Mouse (Mus musculus) left cerebral cortex, postnatal 25 days (tissue): ENCODE data around the gene Fh1. TPM values are rescaled to one million over a fixed set of nuclear protein-coding genes. Genes with fewer than 3 reads are reported as not detected.

Experiments
- DNase-seq, 2 experiments: peaks; one replicate each; pipeline ENCODE4 v3.0.0; 2022; ENCODE audit warnings: low spot score in 2 of 2, mixed read lengths in 1 of 2
- intact Hi-C: fragments of 180-260 bp; cut with DNase I; formaldehyde crosslinking; loops from one replicate; pipeline ENCODE4 v1.15.1; 2025
- total RNA-seq, 2 experiments: library from RNA; stranded (reverse); gene quantifications; 2 replicates each; pipeline ENCODE4 v1.2.3; 2021

The Fh1 gene
- 10 to 100 TPM; 69.1 to 92.9 TPM for total RNA-seq

DNA sequence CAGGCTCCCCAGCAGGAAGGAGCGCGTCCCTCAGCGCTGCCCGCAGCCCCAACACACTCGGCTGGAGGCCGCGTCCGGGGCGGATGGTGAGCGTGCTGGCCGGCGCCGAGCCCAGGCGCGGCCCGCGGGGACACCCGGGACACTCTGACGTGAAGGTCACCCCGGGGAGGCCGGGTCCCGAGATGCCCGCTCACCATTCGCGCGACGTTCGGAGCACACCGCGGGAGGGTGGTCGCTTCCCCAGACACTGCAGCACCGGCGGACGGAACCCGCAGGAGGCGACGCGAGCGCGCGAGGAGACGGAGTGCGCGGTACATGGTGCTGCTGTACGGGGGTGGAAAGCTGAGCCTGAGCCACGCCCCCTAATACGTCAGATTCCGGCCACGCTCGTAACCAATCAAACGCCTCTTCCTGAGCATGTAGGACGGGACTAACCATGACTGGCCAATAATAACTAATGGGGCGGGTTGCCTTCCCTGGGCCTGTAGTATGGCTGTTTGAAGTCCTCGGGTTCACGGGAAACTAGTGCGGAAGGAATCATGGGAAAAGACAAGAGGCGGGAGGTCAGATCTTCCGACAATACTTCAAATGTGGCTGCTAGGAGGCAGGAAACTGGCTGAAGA, at the start of gene Fh1:
Gene Fh1 (minus strand): TSS at position 379 of the 623 bp plus-strand sequence.
- intact Hi-C loops, result loop anchor here (1.0 to 5.0 kb wide), 2 partner anchors 67 to 1072 kb away; partner anchors contain the start of genes Chml and Opn3

DNA sequence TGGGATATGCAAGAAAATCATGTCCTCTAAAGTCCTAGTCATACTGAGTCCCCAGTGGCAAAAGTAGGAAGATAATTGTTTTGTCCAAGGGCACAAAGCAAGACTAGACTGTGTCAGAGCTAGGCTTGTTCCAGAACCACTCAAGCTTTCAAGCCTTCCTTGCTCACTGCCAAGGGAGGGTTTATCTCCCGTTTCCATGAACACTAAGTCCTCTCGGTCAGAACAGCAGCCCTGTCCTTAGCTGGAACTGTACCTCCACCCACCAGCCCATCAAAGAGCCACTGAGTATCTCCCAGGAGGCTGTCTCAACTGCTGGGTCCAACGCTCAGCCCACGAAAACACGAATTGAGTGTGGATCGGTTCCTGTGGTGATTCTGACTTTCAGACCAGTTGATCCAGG, 49.7 kb upstream of the Fh1 start:
- DNase-seq, result no peak
- intact Hi-C loops, result no loop called here

More for the DNA sequence above, at the start of gene Fh1:
- peak; percentile 96 to 99 for DNase-seq

DNA sequence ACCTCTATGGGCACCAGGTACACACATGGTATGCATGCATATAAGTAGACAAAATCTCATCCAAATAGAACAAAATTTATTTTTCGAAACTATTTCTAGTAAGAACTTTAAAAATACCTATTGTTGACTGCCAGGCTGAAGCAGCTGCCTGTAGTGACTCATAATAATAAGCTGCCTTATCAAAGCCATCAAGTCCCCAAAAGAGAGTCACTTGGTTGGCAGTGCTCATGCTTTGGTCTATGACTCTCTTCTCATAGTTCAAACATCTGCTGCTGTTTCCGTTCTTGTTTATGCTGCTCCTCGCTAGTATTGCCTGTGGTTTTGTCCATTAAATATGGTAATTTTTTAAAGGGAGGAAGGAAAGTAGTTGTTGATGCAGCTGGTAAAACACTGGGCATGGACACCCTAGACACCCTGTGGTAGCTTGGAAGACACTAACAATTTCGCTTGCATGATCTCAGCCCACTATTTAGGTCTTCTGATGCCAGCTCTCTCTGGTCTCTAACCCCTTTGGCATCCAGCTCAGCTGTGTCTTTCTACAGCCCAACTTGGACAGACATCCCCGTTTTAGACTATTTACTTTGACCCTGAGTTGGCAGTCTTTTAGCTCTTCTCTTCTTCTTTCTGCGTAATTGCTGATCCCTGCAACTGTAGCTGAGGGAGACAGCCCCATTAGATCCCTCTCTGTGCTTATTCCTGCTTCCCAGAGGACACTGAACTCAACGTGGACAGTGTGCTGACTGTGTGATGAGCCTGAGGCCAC, 48.3 kb upstream of the Fh1 start:
- intact Hi-C loops, result loop anchor here (5.0 kb wide), 2 partner anchors 194 to 249 kb away; partner anchors contain the start of gene Gm38100
- no peak for DNase-seq

DNA sequence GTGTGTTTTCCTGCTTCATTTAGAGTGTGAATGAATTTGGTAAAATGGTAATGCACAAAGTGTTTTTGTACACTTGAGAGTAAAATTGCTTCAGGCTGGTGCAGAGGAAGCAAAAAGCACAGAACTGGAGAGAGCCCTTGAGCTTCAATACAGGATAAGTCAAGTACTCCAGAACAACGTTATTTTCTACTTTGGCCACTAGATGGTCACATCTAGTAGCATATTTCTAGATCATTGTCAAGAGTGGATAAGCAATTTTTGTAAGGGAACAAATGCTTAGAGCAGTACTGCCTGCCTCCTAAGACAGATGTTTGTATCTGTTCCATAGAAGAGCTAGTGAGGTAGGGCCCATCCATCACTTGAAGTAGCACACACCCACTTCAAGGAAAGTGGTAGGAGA, 46.2 kb upstream of the Fh1 start:
- DNase-seq, result no peak
- intact Hi-C loops, result loop anchor here (5.0 kb wide), 2 partner anchors 196 to 251 kb away; partner anchors contain the start of gene Gm38100

DNA sequence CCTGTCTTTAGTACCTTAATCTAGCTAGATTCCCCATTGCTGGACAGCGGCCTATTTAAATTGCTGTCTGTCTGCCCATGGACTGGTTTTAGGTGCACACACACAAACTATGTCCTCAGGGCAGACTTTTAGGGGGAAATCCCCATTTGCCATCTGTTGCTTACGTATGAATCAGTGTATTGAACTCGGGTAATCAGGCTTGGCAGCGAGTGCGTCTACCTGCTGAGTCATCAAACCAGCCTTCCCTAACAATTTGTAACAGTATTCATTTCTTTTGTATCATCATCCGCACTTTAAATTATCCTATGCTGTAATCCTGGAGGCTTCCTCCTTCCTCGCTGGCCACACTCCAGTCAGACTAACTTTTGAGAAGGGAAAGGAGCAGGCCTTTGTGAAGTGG, 44.6 kb upstream of the Fh1 start:
- intact Hi-C loops, result loop anchor here (5.0 kb wide), 2 partner anchors 197 to 252 kb away; partner anchors contain the start of gene Gm38100
- no peak for DNase-seq

DNA sequence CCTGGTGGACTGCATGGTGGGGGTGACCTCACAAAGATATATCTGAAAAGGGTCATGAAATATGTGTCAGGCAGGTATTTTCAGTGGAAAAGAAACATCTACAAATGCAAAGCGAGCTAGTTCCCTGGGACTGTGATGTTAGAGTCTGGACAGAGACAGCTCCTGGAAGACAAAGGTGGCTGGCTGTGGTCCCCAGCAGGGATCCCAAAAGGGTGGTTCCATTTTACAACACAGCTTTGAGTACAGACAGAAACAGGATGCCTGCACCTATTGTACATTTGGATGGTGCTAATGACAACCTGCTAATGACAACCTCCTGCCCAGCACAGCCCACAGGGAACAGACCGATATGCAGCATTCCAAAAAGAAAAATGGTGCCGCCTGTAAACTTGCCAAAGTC, 44.0 kb upstream of the Fh1 start:
- intact Hi-C loops, result loop anchor here (2.0 to 5.0 kb wide), 2 partner anchors 43 to 632 kb away; no protein-coding TSS in a partner anchor
- DNase-seq, result no peak

DNA sequence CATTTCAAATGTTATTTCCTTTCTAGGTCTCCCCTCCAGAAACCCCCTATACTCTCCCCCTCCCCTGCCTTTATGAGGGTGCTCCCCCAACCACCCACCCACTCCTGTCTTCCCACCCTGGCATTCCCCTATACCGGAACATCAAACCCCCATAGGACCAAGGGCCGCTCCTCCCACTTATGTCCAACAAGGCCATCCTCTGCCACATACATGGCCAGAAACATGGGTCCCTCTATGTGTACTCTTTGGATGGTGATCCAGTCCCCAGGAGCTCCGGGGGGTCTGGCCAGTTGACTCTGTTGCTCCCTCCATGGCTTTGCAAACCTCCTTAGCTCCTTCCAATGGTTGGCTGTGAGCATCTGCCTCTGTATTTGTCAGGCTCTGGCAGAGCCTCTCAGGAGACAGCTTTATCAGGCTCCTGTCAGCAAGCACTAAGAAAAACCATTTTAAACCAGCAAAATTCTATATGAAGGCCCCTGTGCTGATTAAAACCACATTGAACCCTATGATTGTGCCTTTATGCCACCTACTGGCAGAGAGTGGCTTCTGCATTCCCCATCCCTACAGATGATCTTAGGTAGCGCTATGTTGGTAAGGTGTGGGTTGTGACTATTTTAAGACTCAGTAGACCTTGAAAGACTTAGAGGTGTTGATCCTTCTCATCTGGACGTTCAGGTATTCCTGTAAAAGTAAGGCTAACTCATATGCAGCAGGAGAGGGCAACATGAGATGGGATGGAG, 43.4 kb upstream of the Fh1 start:
- DNase-seq, result peak; percentile 26 to 63
- intact Hi-C loops, result loop anchor here (2.0 to 5.0 kb wide), 2 partner anchors 42 to 632 kb away; no protein-coding TSS in a partner anchor

DNA sequence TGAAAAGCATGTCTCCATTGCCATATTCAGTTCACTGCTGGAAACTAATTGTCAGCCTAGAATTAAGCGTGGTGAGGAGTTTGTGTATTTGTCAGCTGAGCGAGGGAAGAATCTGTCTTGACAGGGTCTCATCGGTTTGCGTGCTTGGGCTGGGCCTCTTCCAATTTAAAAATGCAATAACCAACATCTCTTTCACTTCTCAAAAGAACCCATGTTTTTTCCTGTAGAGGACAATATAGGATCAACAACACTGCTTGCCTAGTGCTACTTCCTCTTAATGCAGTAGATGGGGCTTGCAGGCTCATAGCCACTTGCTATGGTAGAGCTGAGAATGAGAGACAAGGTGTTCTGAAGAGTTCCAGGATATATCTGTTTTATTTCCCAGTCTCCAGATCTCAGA, 34.5 kb upstream of the Fh1 start:
- no peak for DNase-seq
- intact Hi-C loops, result no loop called here

DNA sequence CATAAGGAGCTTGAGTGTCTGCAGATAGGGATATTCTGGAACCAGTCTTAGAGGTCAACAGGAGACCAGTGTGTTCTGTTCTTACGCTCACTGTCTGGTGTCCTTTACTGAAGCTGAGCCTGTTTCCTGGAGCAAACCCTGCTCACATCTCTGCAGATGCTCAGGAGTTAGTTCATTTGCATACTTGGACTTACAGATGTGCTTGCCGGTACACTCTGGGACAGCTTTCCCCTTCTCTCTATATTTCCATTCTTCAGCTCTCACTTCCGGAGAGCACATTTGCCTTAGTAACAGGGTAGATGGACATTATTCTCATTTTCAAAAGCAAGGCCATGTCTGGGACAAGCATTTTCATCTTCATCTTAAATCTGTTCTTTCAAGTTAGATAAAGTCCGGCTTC, 23.2 kb upstream of the Fh1 start:
- intact Hi-C loops, result no loop called here
- no peak for DNase-seq

DNA sequence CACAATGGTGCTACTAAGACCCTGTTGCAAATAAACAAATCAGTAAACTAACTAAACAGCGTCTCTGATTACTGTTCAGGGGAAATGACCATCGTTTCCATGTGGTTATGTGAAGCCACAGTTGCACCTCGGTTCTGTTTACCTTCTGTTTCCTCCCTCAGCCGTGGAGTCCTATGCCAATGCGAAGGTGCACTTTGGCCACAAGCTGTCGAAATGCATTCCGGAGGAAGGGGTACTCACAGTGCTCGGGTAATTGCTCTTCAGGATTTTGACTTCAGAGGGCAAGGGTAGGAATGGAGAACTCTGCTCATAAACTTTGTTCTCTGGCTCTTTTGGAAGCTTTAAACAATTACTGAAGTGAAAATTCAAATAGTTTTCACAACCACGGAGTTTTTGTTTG, 21.5 kb upstream of the Fh1 start:
- DNase-seq, result no peak
- intact Hi-C loops, result no loop called here

DNA sequence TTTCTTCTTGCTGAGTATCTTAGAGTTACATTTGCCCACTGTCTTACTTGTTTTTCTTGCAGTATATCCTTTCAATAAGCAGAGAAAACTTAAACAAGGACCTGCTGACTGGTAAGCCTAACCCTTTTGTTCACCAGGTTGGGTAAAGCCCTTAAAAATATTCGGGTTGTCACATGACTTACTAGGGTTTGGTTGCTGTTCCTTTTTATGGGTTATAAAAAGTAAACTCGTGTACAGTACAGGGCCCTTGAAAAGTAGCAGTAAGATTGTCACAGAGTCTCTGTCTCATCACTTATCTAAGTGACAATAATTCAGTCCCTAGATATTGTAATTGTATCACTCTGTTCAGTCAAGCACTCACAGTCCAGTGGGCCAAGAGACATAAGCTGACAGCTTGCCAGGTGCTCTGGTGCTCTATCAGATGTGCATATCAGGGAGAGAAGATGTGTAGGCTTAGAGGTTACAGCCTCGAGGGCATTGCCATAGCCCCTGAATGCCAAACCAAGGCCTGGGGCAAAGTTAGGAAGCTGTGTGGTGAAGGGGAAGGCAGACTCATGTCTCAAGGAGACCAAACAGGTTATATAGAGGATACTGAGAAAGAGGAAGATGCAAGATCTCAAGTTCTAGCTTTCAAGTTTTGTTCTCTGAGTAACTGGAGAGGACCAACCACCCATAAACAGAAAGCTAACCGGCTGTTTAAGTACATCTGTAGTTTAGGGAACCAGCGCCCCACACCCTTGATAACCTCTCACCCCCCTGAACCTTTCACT, 18.2 kb upstream of the Fh1 start:
- no peak for DNase-seq
- intact Hi-C loops, result no loop called here

DNA sequence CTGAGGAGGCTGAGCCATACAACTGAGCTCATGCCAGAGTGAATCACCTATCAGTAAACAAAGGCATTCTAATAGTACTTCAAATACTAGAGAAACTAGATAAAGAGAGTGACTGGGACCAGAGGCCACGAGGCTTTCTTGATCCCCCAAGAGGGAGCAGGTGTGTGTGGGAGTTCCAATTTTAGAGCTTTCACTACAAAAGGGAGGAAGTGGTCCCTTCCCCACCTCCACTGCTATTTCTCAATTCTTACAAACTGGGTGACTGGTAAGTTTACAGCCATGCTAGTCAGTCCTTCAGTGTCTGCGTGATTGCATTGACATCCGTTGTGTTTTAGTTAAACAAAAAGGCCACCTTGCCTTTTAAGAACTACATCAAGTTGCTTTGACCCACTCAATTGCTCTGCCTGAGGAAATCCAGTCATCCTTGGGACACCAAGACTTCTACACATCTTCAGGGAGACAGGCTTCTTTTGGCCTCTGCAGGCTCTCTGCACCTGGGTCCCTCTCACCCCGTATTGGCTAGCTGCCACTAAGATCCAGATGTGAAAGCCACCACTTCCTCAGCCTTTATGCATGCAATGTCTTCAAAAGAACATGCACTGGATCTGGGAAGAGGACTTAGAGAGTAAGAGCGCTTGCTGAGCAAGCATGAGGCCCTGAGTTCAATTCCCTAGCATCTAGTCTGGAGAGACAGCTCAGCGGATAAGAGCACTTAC, 15.2 kb upstream of the Fh1 start:
- intact Hi-C loops, result no loop called here
- DNase-seq, result no peak

DNA sequence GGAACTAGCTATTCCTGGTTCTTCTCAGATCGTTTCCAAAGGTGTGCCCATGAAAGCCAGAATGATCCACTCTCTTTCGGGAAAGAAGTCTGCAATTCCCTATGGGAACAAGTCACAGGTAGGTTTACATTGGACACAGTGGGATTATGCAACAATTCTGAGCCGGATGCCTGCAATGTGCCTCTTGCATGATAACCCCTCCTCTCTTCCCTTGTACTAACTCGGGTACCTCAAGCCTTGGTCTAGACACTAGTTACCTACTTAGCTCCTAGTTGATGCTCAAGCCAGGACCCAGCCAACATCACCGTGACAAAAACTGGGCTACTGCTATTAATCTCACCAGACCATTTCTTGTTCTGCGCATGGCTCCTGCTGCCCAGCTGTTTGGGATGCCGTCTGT, 13.6 kb upstream of the Fh1 start:
- intact Hi-C loops, result loop anchor here (10.0 kb wide), 1 partner anchor 236 kb away; no protein-coding TSS in a partner anchor
- DNase-seq, result no peak

DNA sequence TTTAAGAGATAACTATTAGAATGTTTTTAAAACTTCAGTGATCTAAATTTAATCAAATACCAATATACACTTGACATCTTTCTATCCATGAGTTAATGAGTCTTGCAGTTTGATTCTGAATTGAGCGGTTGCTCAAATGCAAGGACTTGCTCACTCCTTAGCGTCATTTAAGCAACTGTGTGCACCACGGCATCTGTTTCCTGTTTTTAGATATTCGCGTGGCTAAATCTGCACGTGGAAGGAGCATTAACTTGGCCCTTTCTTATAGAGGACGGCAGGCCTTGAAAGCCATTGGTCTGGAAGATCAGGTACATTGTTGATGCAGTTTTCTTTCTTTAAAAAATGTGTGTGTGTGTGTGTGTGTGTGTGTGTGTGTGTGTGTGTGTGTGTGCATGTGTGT, 12.2 kb upstream of the Fh1 start:
- intact Hi-C loops, result loop anchor here (10.0 kb wide), 1 partner anchor 237 kb away; no protein-coding TSS in a partner anchor
- no peak for DNase-seq

DNA sequence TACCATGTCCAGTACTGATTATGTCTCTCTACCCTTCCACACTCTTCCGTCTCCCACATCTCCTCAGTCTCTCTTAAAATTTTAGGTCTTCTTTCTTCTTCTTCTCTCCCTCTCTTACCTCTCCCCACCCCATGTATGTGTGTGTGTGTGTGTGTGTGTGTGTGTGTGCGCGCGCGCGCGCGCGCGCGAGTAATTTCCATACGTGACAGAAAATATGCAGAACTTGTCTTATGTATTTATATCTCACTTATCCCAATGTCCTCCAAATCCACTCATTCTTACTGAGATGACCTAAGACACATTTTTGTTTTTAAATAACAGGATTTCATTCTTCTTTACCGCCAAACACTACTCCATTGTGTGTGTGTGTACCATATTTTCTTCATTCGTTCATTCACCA, 7.0 kb upstream of the Fh1 start:
- intact Hi-C loops, result loop anchor here (10.0 kb wide), 1 partner anchor 242 kb away; no protein-coding TSS in a partner anchor
- no peak for DNase-seq

DNA sequence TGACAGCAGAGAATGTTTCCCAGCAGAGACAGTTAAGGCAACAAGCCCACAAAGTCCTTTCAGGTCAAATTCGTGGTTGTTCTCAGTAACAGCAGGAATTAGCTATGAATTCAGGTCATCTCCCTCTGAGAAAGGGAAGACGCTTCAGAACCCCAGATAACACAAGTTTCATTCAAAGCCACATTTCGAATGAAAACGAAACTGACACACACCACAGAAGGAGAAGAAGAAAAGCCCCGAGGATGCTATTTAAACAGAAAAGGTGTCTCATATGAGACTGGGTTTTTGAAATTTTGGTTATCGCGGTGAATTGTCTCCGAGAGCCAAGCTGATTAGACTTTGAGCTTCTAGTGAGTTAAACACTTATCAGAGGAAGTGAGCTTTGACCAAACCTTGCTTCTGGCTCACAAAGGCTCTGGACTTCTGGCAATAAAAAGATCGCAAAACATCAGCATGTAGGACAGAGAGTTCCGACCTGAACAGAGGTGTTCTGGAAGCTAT, 6.3 kb upstream of the Fh1 start:
- no peak for DNase-seq
- intact Hi-C loops, result loop anchor here (10.0 kb wide), 1 partner anchor 243 kb away; no protein-coding TSS in a partner anchor

DNA sequence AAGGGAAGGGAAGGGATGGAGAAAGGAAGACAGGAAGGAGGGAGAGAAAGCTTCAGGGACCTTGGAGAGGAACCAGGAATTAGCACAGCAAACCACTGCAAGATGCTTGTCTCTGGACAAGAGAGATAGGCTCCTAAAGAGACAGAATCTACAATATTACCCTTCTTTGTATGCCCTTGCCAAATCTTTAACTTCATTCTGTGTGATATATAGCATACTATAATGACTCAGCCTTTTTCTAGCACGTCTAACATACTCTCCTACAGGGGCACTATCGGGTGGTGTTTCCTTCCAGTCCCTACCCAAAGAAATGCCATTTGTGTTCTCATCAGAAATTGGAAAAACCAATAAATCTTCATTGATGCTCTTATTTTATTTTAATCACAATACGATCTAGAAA, 5.6 kb upstream of the Fh1 start:
- intact Hi-C loops, result loop anchor here (10.0 kb wide), 1 partner anchor 244 kb away; no protein-coding TSS in a partner anchor

DNA sequence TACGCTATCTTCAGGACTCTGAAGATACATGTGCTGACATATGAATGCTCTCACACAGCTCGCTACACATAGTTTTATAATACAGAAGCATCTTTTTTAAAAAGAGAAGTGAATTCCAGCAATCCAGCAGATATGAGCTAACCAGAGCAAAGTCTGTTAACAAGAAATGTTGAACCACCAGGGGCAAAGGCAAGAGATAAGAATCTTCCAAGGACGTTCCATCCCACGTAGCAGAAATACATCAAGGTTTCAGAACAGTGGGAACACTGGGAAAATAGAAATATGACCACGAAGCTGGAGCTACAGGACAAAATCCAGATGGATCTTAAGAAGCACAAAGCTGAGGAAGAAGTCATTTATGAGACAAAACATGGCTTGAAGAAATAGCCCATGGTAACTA, 4.9 kb upstream of the Fh1 start:
- intact Hi-C loops, result loop anchor here (10.0 kb wide), 1 partner anchor 244 kb away; no protein-coding TSS in a partner anchor

More for the DNA sequence above, 5.6 kb upstream of the Fh1 start:
- no peak for DNase-seq

More for the DNA sequence above, 4.9 kb upstream of the Fh1 start:
- DNase-seq, result no peak
